Mouse (Mus musculus) midbrain, postnatal 0 days (tissue): ENCODE results near the gene Sgtb. TPM values are rescaled to one million over a fixed set of nuclear protein-coding genes. Genes with fewer than 3 reads are reported as not detected.

Experiments
- ATAC-seq: fragments of 200-750 bp; cut with Nextera tagmentation; 2 replicates; pipeline ENCODE4 v1.8.0; 2017; ENCODE audit warnings: moderate number of reproducible peaks, mild to moderate bottlenecking, moderate TSS enrichment, moderate library complexity; ENCODE audit not compliant: low FRiP score
- DNase-seq: peaks from one replicate; pipeline ENCODE4 v3.0.0-alpha.2; 2015; ENCODE audit warnings: low spot score
- H3K27ac ChIP-seq: fragments of 300-500 bp; sonication (generic); 2 replicates; pipeline ENCODE4 v1.5.1; 2014; ENCODE audit warnings: low read depth, mild to moderate bottlenecking, low read length, mixed read lengths
- H3K27me3 ChIP-seq: fragments of 300-500 bp; sonication (generic); 2 replicates; pipeline ENCODE4 v1.6.1; 2014; ENCODE audit warnings: low read length, control low read depth, mixed read lengths; ENCODE audit not compliant: insufficient read depth
- H3K36me3 ChIP-seq: fragments of 300-500 bp; sonication (generic); 2 replicates; pipeline ENCODE4 v1.6.1; 2014; ENCODE audit warnings: low read length, control low read depth, mixed read lengths; ENCODE audit not compliant: insufficient read depth
- H3K4me1 ChIP-seq: fragments of 300-500 bp; sonication (generic); 2 replicates; pipeline ENCODE4 v1.6.1; 2014; ENCODE audit warnings: mild to moderate bottlenecking, control low read depth, antibody characterized with exemption, low read length, mixed read lengths; ENCODE audit not compliant: insufficient read depth
- H3K4me2 ChIP-seq: fragments of 300-500 bp; sonication (generic); 2 replicates; pipeline ENCODE4 v1.6.1; 2014; ENCODE audit warnings: low read depth, mild to moderate bottlenecking, low read length, mixed read lengths; ENCODE audit not compliant: poor library complexity, severe bottlenecking
- H3K4me3 ChIP-seq: fragments of 300-500 bp; sonication (generic); 2 replicates; pipeline ENCODE4 v1.5.1; 2014; ENCODE audit warnings: low read depth, mild to moderate bottlenecking, low read length, moderate library complexity
- H3K9ac ChIP-seq: fragments of 300-500 bp; sonication (generic); replicated peaks from 2 replicates; pipeline ENCODE4 v1.6.1; 2014; ENCODE audit warnings: mild to moderate bottlenecking, low read length, moderate library complexity, mixed read lengths; ENCODE audit not compliant: poor library complexity, severe bottlenecking
- H3K9me3 ChIP-seq: fragments of 300-500 bp; sonication (generic); 2 replicates; pipeline ENCODE4 v1.6.1; 2016; ENCODE audit warnings: low read length, control low read depth
- CTCF ChIP-seq: IDR thresholded peaks from 2 replicates; pipeline ENCODE4 v1.5.1; 2016; ENCODE audit warnings: antibody characterized with exemption, mild to moderate bottlenecking
- WGBS: fragments of 180-500 bp; shearing (Covaris S2); extraction: QIAGEN DNeasy Blood & Tissue Kit; methylation state at CpG from one replicate; pipeline ENCODE4 v1.1.7; 2014; 5-methylcytosine and 5-hydroxymethylcytosine counted together
- polyA plus RNA-seq: library from polyadenylated mRNA; unstranded; fragments of >200 nt; fragmentation: Nextera tagmentation; extraction: Ambion mirVana; gene quantifications from 2 replicates; pipeline ENCODE4 v1.2.1, GENCODE M21; 2015
- total RNA-seq: library from RNA; depleted of rRNA; stranded (reverse); fragments of >200 nt; gene quantifications from 2 replicates; pipeline ENCODE4 v1.2.3, GENCODE M21; 2014; rRNA removed

The Sgtb gene
- total and polyA plus RNA-seq, 2 experiments from 2014 or later = 19.8 to 33.0 TPM

DNA sequence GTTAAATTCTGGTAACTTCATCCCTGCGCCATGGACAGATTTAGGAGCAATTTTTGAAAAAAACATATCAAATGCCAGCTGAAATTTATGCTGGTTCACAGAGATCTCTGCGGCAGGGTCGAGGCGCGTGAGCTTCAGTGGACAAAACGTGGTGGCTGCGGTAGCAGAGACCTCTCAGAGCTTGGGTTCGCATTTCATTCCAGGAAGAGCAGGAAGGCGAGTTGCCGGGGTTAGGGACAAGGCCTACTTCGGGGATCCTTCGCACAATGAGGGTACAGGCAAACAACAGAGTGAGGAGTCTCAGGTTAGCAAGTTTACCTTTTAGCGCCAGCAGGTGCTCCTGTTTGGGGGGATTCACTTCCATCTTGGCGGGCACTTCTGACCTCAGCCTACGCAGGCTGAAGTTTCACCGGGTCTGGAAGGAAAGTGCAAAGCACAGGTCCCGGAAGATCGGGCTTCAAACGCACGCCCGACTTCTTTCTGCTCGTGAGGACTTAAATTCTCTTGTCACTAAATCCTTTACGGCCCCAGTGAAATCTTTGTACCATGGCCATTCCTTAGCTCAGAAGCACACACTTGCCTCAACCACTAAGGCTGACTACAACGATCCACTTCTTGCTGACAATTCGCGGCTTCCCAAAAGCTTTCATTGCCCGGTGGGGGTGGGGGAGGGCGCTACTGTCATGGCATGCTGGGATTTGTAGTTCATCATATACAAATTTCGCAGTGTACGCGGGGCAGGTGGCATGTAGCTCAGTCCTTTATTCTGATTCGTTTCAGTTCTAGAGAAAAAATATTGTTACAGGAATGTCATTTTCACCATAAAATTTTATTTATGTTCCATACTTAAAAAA lies 68.5 kb downstream of the Sgtb start, which contains the start of gene Trappc13:
Gene Trappc13, minus strand, starts transcription at position 674 of the 854 bp plus-strand sequence.
- no peaks in the 10 kb centered on the region for H3K36me3 ChIP-seq
- H3K9ac ChIP-seq = peak within 1 kb of the TSS; percentile 88
- peak within 1 kb of the TSS; percentile 96 for H3K4me3 ChIP-seq
- H3K4me1 ChIP-seq = no peaks in the 10 kb centered on the region
- H3K27ac ChIP-seq = peak within 1 kb of the TSS; percentile 78
- DNase-seq (peak; percentile 89), ATAC-seq (peak; percentile 91)
- under 1% methylated on average over 32 of the region's 32 CpGs for WGBS
- peak within 1 kb of the TSS; percentile 72 for H3K4me2 ChIP-seq
- H3K27me3 ChIP-seq = no peaks in the 10 kb centered on the region
- H3K9me3 ChIP-seq = no peaks in the 10 kb centered on the region
- TF ChIP-seq CTCF = no peak; the same call in 1 of the 2 replicates

DNA sequence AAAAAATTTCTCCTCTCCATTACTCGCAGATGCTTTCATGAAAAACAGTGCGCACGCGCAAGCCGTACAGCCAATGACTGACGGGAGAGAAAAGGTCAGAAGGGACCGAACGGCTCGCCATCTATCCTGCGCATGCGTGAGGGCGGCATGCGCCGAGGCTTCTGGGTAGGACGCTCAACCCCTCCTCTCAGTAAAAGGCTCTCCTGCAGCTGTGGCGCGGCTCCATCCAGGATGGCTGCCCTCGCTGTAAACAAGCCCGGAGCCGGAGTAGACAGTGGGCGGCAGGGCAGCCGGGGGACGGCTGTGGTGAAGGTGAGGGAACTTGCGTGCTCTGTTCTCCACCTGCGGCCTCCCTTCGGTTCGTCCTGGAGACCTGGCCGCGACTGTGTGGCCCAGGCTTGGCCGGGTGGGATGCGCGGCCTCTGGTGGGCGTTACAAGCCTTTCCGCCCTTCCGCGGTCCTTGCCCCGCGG lies 69.1 kb downstream of the Sgtb start, which contains the start of gene Trim23:
Gene Trim23, plus strand, starts transcription at position 148 of the 472 bp plus-strand sequence.
- Histone ChIP-seq H3K4me1 (no peaks in the 10 kb centered on the region), H3K36me3 (no peaks in the 10 kb centered on the region), H3K9ac (peak within 1 kb of the TSS; percentile 88), H3K27ac (peak within 1 kb of the TSS; percentile 78), H3K9me3 (no peaks in the 10 kb centered on the region), H3K27me3 (no peaks in the 10 kb centered on the region), H3K4me3 (peak within 1 kb of the TSS; percentile 96), H3K4me2 (peak within 1 kb of the TSS; percentile 72)
- DNase-seq (peak; percentile 100), ATAC-seq (peak; percentile 99)
- under 1% methylated on average over 38 of the region's 38 CpGs for WGBS
- TF ChIP-seq CTCF = peak; percentile 56

DNA sequence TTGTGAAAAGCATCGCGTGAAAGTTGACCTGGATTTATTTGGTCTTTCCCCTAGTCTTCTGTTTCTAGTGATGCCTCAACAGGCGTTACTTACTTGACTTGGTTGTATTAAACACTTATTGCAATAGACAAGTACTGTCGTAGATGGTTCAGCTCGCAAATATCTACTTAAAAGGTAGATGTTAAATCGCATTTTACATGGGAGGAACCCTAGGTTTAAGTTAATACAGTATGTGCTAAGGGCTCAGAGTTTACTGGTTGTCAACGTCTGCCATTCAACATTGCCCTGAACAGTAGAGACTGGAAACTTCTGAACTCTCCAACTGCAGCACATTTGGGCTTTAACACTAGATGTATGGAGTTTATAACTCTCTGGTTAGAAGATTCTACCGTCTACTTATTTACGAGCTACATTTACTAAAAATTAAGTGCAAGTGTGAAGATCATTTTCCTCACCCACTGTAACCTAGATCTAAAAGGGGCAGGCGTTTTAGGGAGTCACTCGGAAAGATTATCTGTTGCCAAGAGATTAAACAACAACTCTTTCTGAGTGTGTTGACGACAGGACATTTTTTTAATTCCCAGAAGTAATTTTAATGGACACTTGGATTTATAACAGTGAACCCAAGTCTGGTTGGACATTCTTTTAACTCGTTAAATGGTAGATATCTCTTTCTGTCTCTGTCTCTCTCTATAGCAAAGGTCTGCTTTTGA lies 69.8 kb downstream of the Sgtb start:
- peak overlapping the region; percentile 96 for H3K4me3 ChIP-seq
- H3K36me3 ChIP-seq = no peaks in the 10 kb centered on the region
- no peaks in the 10 kb centered on the region for H3K4me1 ChIP-seq
- H3K27me3 ChIP-seq = no peaks in the 10 kb centered on the region
- peak overlapping the region; percentile 78 for H3K27ac ChIP-seq
- TF ChIP-seq CTCF = no peak
- WGBS = 20% methylated on average over 13 of the region's 13 CpGs
- peak overlapping the region; percentile 72 for H3K4me2 ChIP-seq
- ATAC-seq = 0 out of 2 replicates have a peak, but pooled peaks have one; percentile 0
- no peak for DNase-seq
- no peaks in the 10 kb centered on the region for H3K9me3 ChIP-seq
- peak overlapping the region; percentile 88 for H3K9ac ChIP-seq

DNA sequence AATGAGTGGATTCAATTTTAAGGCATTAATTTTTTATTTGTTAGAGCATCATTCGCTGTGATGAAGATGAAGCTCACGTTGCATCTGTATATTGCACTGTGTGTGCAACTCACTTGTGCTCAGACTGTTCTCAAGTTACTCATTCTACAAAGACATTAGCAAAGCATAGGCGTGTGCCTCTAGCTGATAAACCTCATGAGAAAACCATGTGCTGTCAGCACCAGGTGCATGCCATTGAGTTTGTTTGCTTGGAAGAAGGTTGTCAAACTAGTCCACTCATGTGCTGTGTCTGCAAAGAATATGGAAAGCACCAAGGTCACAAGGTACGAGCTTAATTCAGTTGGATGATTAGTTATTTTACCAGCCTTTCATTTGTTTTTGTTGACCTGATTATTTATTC lies 77.8 kb downstream of the Sgtb start:
- no peak overlapping the region for H3K4me2 ChIP-seq
- no peak for TF ChIP-seq CTCF
- ATAC-seq (no peak), DNase-seq (no peak)
- no peak overlapping the region for H3K27ac ChIP-seq
- H3K36me3 ChIP-seq = peaks cover 15% of the 10 kb centered on the region; the same call in 1 of the 2 replicates
- 95% methylated on average over 4 of the region's 4 CpGs for WGBS
- H3K4me3 ChIP-seq = no peak overlapping the region
- no peaks in the 10 kb centered on the region for H3K4me1 ChIP-seq
- H3K9ac ChIP-seq = no peak overlapping the region
- H3K27me3 ChIP-seq = no peaks in the 10 kb centered on the region
- H3K9me3 ChIP-seq = no peaks in the 10 kb centered on the region

Other genes with a start within 250 kb of the Sgtb start
- 36.2 and 42.9 TPM in 2 replicates for gene Erbin, start 189.2 kb upstream of the Sgtb start, total RNA-seq
- 5.4 and 6.8 TPM in 2 replicates for gene Erbin, start 189.2 kb upstream of the Sgtb start, polyA plus RNA-seq
- gene Nln, start 127 bp upstream of the Sgtb start, total RNA-seq = 91.3 and 94.1 TPM in 2 replicates
- gene Nln, start 127 bp upstream of the Sgtb start, polyA plus RNA-seq = 59.2 and 60.2 TPM in 2 replicates
- gene Trappc13, start 68.7 kb downstream of the Sgtb start, total RNA-seq = 35.1 and 41.9 TPM in 2 replicates
- 45.1 and 46.2 TPM in 2 replicates for gene Trappc13, start 68.7 kb downstream of the Sgtb start, polyA plus RNA-seq
- gene Trim23, start 69.1 kb downstream of the Sgtb start, total RNA-seq = 36.1 and 49.0 TPM in 2 replicates
- 31.7 and 31.8 TPM in 2 replicates for gene Trim23, start 69.1 kb downstream of the Sgtb start, polyA plus RNA-seq
- gene Cenpk, start 118.9 kb downstream of the Sgtb start, total RNA-seq = 2.8 and 3.6 TPM in 2 replicates
- 8.6 and 9.8 TPM in 2 replicates for gene Cenpk, start 118.9 kb downstream of the Sgtb start, polyA plus RNA-seq
- gene Ppwd1, start 119.1 kb downstream of the Sgtb start, total RNA-seq = 5.3 and 5.6 TPM in 2 replicates
- 5.2 and 6.7 TPM in 2 replicates for gene Ppwd1, start 119.1 kb downstream of the Sgtb start, polyA plus RNA-seq
- 4.6 and 5.6 TPM in 2 replicates for gene Adamts6, start 178.1 kb downstream of the Sgtb start, total RNA-seq
- gene Adamts6, start 178.1 kb downstream of the Sgtb start, polyA plus RNA-seq = 0.33 and 0.38 TPM in 2 replicates